ENCODE assay signal across 8 mouse cellular contexts in the genomic region with DNA sequence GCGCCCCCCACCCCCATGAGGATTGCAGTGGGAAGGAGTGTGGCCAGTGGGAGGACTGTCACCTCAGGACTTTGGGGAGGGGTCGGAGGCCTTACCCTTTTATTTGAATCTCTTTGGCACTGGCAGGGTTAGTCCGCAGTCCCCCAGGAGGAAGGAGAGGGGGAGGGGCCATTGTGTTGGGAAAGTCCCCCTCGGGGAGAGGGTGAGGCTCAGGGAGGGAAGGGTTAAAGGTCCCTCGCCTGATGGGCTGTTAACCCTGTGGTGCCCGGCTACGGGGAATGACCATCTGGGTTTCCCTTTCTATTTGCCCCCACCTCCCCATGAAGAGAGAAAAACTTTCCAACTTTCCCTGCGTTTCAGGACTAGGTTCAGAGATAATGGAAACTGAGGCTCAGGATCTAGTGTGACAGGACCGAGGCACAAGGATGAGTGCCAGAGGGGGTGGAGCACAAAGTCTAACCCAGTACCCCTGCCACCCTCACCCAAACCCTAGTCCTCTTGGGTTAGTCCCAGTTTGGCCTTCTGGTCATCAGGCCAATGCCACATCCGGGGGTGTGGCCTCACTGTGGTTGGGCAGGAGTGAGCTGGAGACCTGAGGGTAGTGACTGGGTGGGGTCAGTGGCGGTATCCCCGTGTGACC. TPM values are rescaled to one million over a fixed set of nuclear protein-coding genes. Genes with fewer than 3 reads are reported as not detected.
DNase-seq lines count a peak whose midpoint lies in the region; ATAC-seq lines count a peak whose summit lies in the region.

No protein-coding gene starts in this region.

- H3K9ac ChIP-seq in forebrain, embryonic 14.5 days (ENCODE audit: low read length), result peak overlapping the region; percentile 80
- peak overlapping the region; percentile 81 for H3K9ac ChIP-seq in limb, embryonic 13.5 days
- H3K9ac ChIP-seq in midbrain, embryonic 14.5 days (replicated peaks; ENCODE audit: low read length), result peak overlapping the region; percentile 89
- H3K9ac ChIP-seq in stomach, embryonic 14.5 days (replicated peaks; ENCODE audit: low read depth, low read length), result peak overlapping the region; percentile 87

- DNase-seq in frontal cortex, postnatal 10 days (ENCODE audit: low spot score in 2 of 2), result peak; percentile 56 to 60
- no peak for DNase-seq in frontal cortex, adult 2 months (ENCODE audit: extremely low spot score in 1 of 2, low spot score in 1 of 2)
- DNase-seq in c-Kit-positive CD71-negative TER-119-negative erythroid progenitor cells, embryonic 14.5 days (ENCODE audit: low read depth), result peak; percentile 63
- peak; percentile 57 for DNase-seq in forebrain, embryonic 14.5 days (ENCODE audit: low spot score)
- DNase-seq in hindbrain, embryonic 10.5 days (ENCODE audit: low spot score), result peak; percentile 90
- DNase-seq in midbrain, embryonic 14.5 days, result peak; percentile 76

- WGBS in forebrain, embryonic 14.5 days, result under 1% methylated on average over 12 of the region's 12 CpGs
- under 1% methylated on average over 12 of the region's 12 CpGs for WGBS in hindbrain, embryonic 10.5 days
- WGBS in limb, embryonic 13.5 days, result under 1% methylated on average over 12 of the region's 12 CpGs
- WGBS in midbrain, embryonic 14.5 days, result 1% methylated on average over 12 of the region's 12 CpGs
- under 1% methylated on average over 11 of the region's 12 CpGs for WGBS in stomach, embryonic 14.5 days

- H3K36me3 ChIP-seq in forebrain, embryonic 14.5 days (ENCODE audit: control insufficient read depth, insufficient read depth, low read length), result peaks cover 7% of the 10 kb centered on the region; the same call in 1 of the 2 replicates
- peaks cover 17% of the 10 kb centered on the region for H3K36me3 ChIP-seq in hindbrain, embryonic 10.5 days
- peaks cover 11% of the 10 kb centered on the region; the same call in 1 of the 2 replicates for H3K36me3 ChIP-seq in limb, embryonic 13.5 days
- H3K36me3 ChIP-seq in midbrain, embryonic 14.5 days (ENCODE audit: control insufficient read depth, insufficient read depth, low read length), result peaks cover 7% of the 10 kb centered on the region
- H3K36me3 ChIP-seq in stomach, embryonic 14.5 days (ENCODE audit: control insufficient read depth, insufficient read depth, low read length), result no peaks in the 10 kb centered on the region; the same call in 1 of the 2 replicates

- no peaks in the 10 kb centered on the region for H3K9me3 ChIP-seq in forebrain, embryonic 14.5 days (replicated peaks; ENCODE audit: control insufficient read depth, low read length)
- H3K9me3 ChIP-seq in hindbrain, embryonic 10.5 days, result no peaks in the 10 kb centered on the region
- H3K9me3 ChIP-seq in limb, embryonic 13.5 days, result no peaks in the 10 kb centered on the region
- no peaks in the 10 kb centered on the region for H3K9me3 ChIP-seq in midbrain, embryonic 14.5 days (ENCODE audit: control insufficient read depth, low read length)
- H3K9me3 ChIP-seq in stomach, embryonic 14.5 days (ENCODE audit: control insufficient read depth, low read depth, low read length), result no peaks in the 10 kb centered on the region

- no peak for ATAC-seq in forebrain, embryonic 14.5 days
- no peak for ATAC-seq in limb, embryonic 13.5 days (ENCODE audit: low FRiP score, low read depth)
- no peak for ATAC-seq in midbrain, embryonic 14.5 days (ENCODE audit: low FRiP score, low TSS enrichment)
- peak; percentile 16; the same call in 1 of the 2 replicates for ATAC-seq in stomach, embryonic 14.5 days (ENCODE audit: insufficient number of reproducible peaks, insufficient read depth, low FRiP score, low read depth)

- H3K4me1 ChIP-seq in forebrain, embryonic 14.5 days (ENCODE audit: control insufficient read depth, insufficient read depth, low read length), result peaks cover 17% of the 10 kb centered on the region
- peaks cover 65% of the 10 kb centered on the region for H3K4me1 ChIP-seq in hindbrain, embryonic 10.5 days (replicated peaks)
- H3K4me1 ChIP-seq in limb, embryonic 13.5 days, result peaks cover 59% of the 10 kb centered on the region
- peaks cover 32% of the 10 kb centered on the region for H3K4me1 ChIP-seq in midbrain, embryonic 14.5 days (ENCODE audit: control insufficient read depth, insufficient read depth, low read length)
- peaks cover 38% of the 10 kb centered on the region for H3K4me1 ChIP-seq in stomach, embryonic 14.5 days (ENCODE audit: control insufficient read depth, insufficient read depth, low read length)

- H3K4me3 ChIP-seq in forebrain, embryonic 14.5 days (ENCODE audit: low read depth, low read length), result peak overlapping the region; percentile 58
- peak overlapping the region; percentile 95 for H3K4me3 ChIP-seq in hindbrain, embryonic 10.5 days
- H3K4me3 ChIP-seq in limb, embryonic 13.5 days, result peak overlapping the region; percentile 67
- peak overlapping the region; percentile 67 for H3K4me3 ChIP-seq in midbrain, embryonic 14.5 days (replicated peaks; ENCODE audit: low read depth, low read length)
- peak overlapping the region; percentile 74 for H3K4me3 ChIP-seq in stomach, embryonic 14.5 days (ENCODE audit: low read depth, low read length)

- H3K27ac ChIP-seq in forebrain, embryonic 14.5 days (ENCODE audit: low read depth, low read length), result peak overlapping the region; percentile 91
- peak overlapping the region; percentile 100 for H3K27ac ChIP-seq in hindbrain, embryonic 10.5 days
- H3K27ac ChIP-seq in limb, embryonic 13.5 days, result peak overlapping the region; percentile 69; the same call in 1 of the 2 replicates
- peak overlapping the region; percentile 95 for H3K27ac ChIP-seq in midbrain, embryonic 14.5 days (replicated peaks; ENCODE audit: low read depth, low read length)
- peak overlapping the region; percentile 97 for H3K27ac ChIP-seq in stomach, embryonic 14.5 days (ENCODE audit: low read length)

- peaks cover 11% of the 10 kb centered on the region; the same call in 1 of the 2 replicates for H3K27me3 ChIP-seq in forebrain, embryonic 14.5 days (replicated peaks; ENCODE audit: control insufficient read depth, insufficient read depth, low read length)
- no peaks in the 10 kb centered on the region for H3K27me3 ChIP-seq in hindbrain, embryonic 10.5 days (ENCODE audit: insufficient read depth, poor library complexity, severe bottlenecking)
- peaks cover 32% of the 10 kb centered on the region for H3K27me3 ChIP-seq in limb, embryonic 13.5 days
- H3K27me3 ChIP-seq in midbrain, embryonic 14.5 days (ENCODE audit: control insufficient read depth, insufficient read depth, low read length), result no peaks in the 10 kb centered on the region
- H3K27me3 ChIP-seq in stomach, embryonic 14.5 days (ENCODE audit: control insufficient read depth, insufficient read depth, low read length), result no peaks in the 10 kb centered on the region

- peak overlapping the region; percentile 95 for H3K4me2 ChIP-seq in forebrain, embryonic 14.5 days (ENCODE audit: low read length)
- peak overlapping the region; percentile 100 for H3K4me2 ChIP-seq in limb, embryonic 13.5 days (replicated peaks)
- peak overlapping the region; percentile 97 for H3K4me2 ChIP-seq in midbrain, embryonic 14.5 days (ENCODE audit: low read length)
- peak overlapping the region; percentile 99 for H3K4me2 ChIP-seq in stomach, embryonic 14.5 days (replicated peaks; ENCODE audit: low read depth, low read length)

RNA-seq across cellular contexts. Expression of a gene that starts 4.6 kb away (rescaled TPM):
- polyA plus RNA-seq in frontal cortex, adult 2 months (2012; rRNA removed), result 17.1 and 18.2 TPM in 2 replicates
- 10.6 and 11.0 TPM in 2 replicates for polyA plus RNA-seq in forebrain, embryonic 14.5 days (2014; fragmentation: Nextera tagmentation; extraction: Ambion mirVana)
- 17.6 and 19.1 TPM in 2 replicates for polyA plus RNA-seq in hindbrain, embryonic 10.5 days (2016; fragmentation: Nextera tagmentation; extraction: Ambion mirVana)
- 5.0 and 5.1 TPM in 2 replicates for polyA plus RNA-seq in limb, embryonic 13.5 days (2015; fragmentation: Nextera tagmentation; extraction: Ambion mirVana)
- 16.8 and 24.8 TPM in 2 replicates for polyA plus RNA-seq in midbrain, embryonic 14.5 days (2014; fragmentation: Nextera tagmentation; extraction: Ambion mirVana)
- 5.2 and 5.3 TPM in 2 replicates for polyA plus RNA-seq in stomach, embryonic 14.5 days (2014; fragmentation: Nextera tagmentation; extraction: Ambion mirVana)

RNA-seq across cellular contexts. Expression of a gene that starts 26.2 kb away (rescaled TPM):
- polyA plus RNA-seq in frontal cortex, adult 2 months (2012; rRNA removed), result 91.2 and 91.4 TPM in 2 replicates
- 12.6 and 15.2 TPM in 2 replicates for polyA plus RNA-seq in forebrain, embryonic 14.5 days (2014; fragmentation: Nextera tagmentation; extraction: Ambion mirVana)
- polyA plus RNA-seq in hindbrain, embryonic 10.5 days (2016; fragmentation: Nextera tagmentation; extraction: Ambion mirVana), result 32.2 and 37.4 TPM in 2 replicates
- polyA plus RNA-seq in limb, embryonic 13.5 days (2015; fragmentation: Nextera tagmentation; extraction: Ambion mirVana), result 26.1 and 29.2 TPM in 2 replicates
- polyA plus RNA-seq in midbrain, embryonic 14.5 days (2014; fragmentation: Nextera tagmentation; extraction: Ambion mirVana), result 17.6 and 24.1 TPM in 2 replicates
- polyA plus RNA-seq in stomach, embryonic 14.5 days (2014; fragmentation: Nextera tagmentation; extraction: Ambion mirVana), result 20.5 and 23.4 TPM in 2 replicates

RNA-seq across cellular contexts. Expression of a gene that starts 39.4 kb away (rescaled TPM):
- 57.6 and 58.4 TPM in 2 replicates for polyA plus RNA-seq in frontal cortex, adult 2 months (2012; rRNA removed)
- 20.4 and 21.0 TPM in 2 replicates for polyA plus RNA-seq in forebrain, embryonic 14.5 days (2014; fragmentation: Nextera tagmentation; extraction: Ambion mirVana)
- 7.7 and 13.0 TPM in 2 replicates for polyA plus RNA-seq in hindbrain, embryonic 10.5 days (2016; fragmentation: Nextera tagmentation; extraction: Ambion mirVana)
- polyA plus RNA-seq in limb, embryonic 13.5 days (2015; fragmentation: Nextera tagmentation; extraction: Ambion mirVana), result 19.0 and 19.9 TPM in 2 replicates
- polyA plus RNA-seq in midbrain, embryonic 14.5 days (2014; fragmentation: Nextera tagmentation; extraction: Ambion mirVana), result 36.4 and 44.7 TPM in 2 replicates
- 19.0 and 19.5 TPM in 2 replicates for polyA plus RNA-seq in stomach, embryonic 14.5 days (2014; fragmentation: Nextera tagmentation; extraction: Ambion mirVana)

RNA-seq across cellular contexts. Expression of a gene that starts 53.5 kb away (rescaled TPM):
- 1.2 and 1.3 TPM in 2 replicates for polyA plus RNA-seq in frontal cortex, adult 2 months (2012; rRNA removed)
- 0.89 and 1.3 TPM in 2 replicates for polyA plus RNA-seq in forebrain, embryonic 14.5 days (2014; fragmentation: Nextera tagmentation; extraction: Ambion mirVana)
- 0.96 and 0.97 TPM in 2 replicates for polyA plus RNA-seq in hindbrain, embryonic 10.5 days (2016; fragmentation: Nextera tagmentation; extraction: Ambion mirVana)
- polyA plus RNA-seq in limb, embryonic 13.5 days (2015; fragmentation: Nextera tagmentation; extraction: Ambion mirVana), result 1.9 and 2.4 TPM in 2 replicates
- polyA plus RNA-seq in midbrain, embryonic 14.5 days (2014; fragmentation: Nextera tagmentation; extraction: Ambion mirVana), result 0.11 and 1.6 TPM in 2 replicates
- polyA plus RNA-seq in stomach, embryonic 14.5 days (2014; fragmentation: Nextera tagmentation; extraction: Ambion mirVana), result 2.4 and 3.2 TPM in 2 replicates

Comparison
In these comparisons a context has a peak if more than half of its experiments do, and no peak if none do; other contexts are left out.
1. DNase-seq: peak in frontal cortex, postnatal 10 days (2 of 2), c-Kit-positive CD71-negative TER-119-negative erythroid progenitor cells, embryonic 14.5 days (single experiment), forebrain, embryonic 14.5 days (single experiment), hindbrain, embryonic 10.5 days (single experiment) and midbrain, embryonic 14.5 days (single experiment); none in frontal cortex, adult 2 months (0 of 2).
2. Peak in every context shown above with its lines, with median percentiles within 50 percentile points of each other: H3K27ac ChIP-seq, H3K4me2 ChIP-seq, H3K4me3 ChIP-seq and H3K9ac ChIP-seq.